In the genomic region with DNA sequence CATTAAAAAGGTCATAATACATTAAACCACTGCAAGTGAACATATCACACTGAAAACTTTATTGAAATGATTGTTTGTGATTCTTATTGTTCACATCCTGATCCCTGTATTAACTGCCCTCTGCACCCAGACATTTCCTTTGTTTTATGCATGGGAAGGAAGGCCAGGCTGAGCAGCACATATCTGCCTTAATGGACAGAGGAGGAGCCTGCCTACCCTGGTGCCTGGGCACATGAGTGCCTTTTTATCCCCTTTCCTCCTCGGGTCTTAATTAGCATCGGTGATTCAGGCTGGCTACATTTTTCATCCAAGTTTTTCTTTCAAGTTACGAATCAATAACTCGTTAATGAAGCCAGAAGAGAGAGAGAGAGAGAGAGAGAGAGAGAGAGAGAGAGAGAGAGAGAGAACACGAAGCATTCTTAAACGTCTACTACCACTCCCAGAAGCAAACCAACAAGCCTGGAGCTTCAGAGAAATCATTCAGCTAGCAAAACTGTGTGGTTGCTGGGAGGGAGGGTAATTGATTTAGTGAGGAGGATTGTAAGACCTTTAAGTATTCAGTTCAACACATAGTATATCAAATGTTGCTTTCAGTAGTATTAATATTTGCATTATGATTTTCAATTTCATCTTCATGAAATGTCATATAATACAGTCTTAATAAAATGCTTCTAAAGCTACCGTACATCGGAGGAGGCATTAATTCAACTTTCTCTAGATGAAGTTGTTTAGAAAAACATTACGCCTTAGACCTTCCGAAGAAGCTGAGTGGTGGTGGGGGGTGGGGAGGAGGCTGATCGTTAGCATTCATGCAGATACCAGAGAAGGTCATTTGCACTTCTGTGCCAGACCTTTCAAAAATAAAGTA, we compare ENCODE assay signal across 7 mouse cellular contexts.
DNase-seq lines count a peak whose midpoint lies in the region; ATAC-seq and TF ChIP-seq lines count a peak whose summit lies in the region.

No protein-coding gene starts in this region.

- TF ChIP-seq CTCF in kidney, postnatal 0 days (IDR thresholded peaks at IDR 0.05; ENCODE audit: low read depth), result no peak
- TF ChIP-seq CTCF in olfactory bulb, adult 2 months (IDR thresholded peaks at IDR 0.05; ENCODE audit: insufficient read depth, low read depth, low read length), result no peak

- no peaks in the 10 kb centered on the region for H3K9me3 ChIP-seq in kidney, postnatal 0 days (replicated peaks; ENCODE audit: low read length)
- no peaks in the 10 kb centered on the region for H3K9me3 ChIP-seq in forebrain, embryonic 10.5 days
- H3K9me3 ChIP-seq in hindbrain, embryonic 13.5 days, result no peaks in the 10 kb centered on the region

- H3K36me3 ChIP-seq in kidney, postnatal 0 days (ENCODE audit: insufficient read depth, low read length), result no peaks in the 10 kb centered on the region
- H3K36me3 ChIP-seq in forebrain, embryonic 10.5 days (replicated peaks), result no peaks in the 10 kb centered on the region
- no peaks in the 10 kb centered on the region for H3K36me3 ChIP-seq in hindbrain, embryonic 13.5 days

- H3K27me3 ChIP-seq in kidney, postnatal 0 days (ENCODE audit: insufficient read depth, low read length), result no peaks in the 10 kb centered on the region
- no peaks in the 10 kb centered on the region for H3K27me3 ChIP-seq in forebrain, embryonic 10.5 days (ENCODE audit: poor library complexity, severe bottlenecking)
- no peaks in the 10 kb centered on the region for H3K27me3 ChIP-seq in hindbrain, embryonic 13.5 days

- H3K9ac ChIP-seq in kidney, postnatal 0 days (ENCODE audit: low read depth, low read length), result no peak overlapping the region
- H3K9ac ChIP-seq in hindbrain, embryonic 13.5 days, result no peak overlapping the region

- no peak overlapping the region for H3K4me3 ChIP-seq in kidney, postnatal 0 days (replicated peaks; ENCODE audit: low read depth, low read length)
- H3K4me3 ChIP-seq in forebrain, embryonic 10.5 days, result no peak overlapping the region
- no peak overlapping the region for H3K4me3 ChIP-seq in hindbrain, embryonic 13.5 days
- H3K4me3 ChIP-seq in olfactory bulb, adult 2 months (ENCODE audit: insufficient read depth, low read depth, low read length), result peak overlapping the region; percentile 27; the same call in 1 of the 2 replicates

- no peak overlapping the region for H3K27ac ChIP-seq in kidney, postnatal 0 days
- 0 out of 2 replicates have a peak overlapping the region, but pooled peaks have one; percentile 15 for H3K27ac ChIP-seq in forebrain, embryonic 10.5 days
- 0 out of 2 replicates have a peak overlapping the region, but pooled peaks have one; percentile 1 for H3K27ac ChIP-seq in hindbrain, embryonic 13.5 days
- H3K27ac ChIP-seq in olfactory bulb, adult 2 months (ENCODE audit: insufficient read depth, low read depth, low read length), result peak overlapping the region; percentile 21; the same call in 1 of the 2 replicates

- no peak for TF ChIP-seq POLR2A in olfactory bulb, adult 2 months (IDR thresholded peaks at IDR 0.05; ENCODE audit: insufficient read depth, low read depth, low read length)

- H3K4me2 ChIP-seq in kidney, postnatal 0 days (ENCODE audit: low read length), result peak overlapping the region; percentile 37; the same call in 1 of the 2 replicates
- H3K4me2 ChIP-seq in hindbrain, embryonic 13.5 days, result peak overlapping the region; percentile 37

- DNase-seq in kidney, postnatal 0 days (ENCODE audit: low spot score), result no peak
- DNase-seq in kidney, postnatal 14 days, result no peak
- no peak for DNase-seq in forebrain, embryonic 10.5 days (ENCODE audit: extremely low spot score, low spot score)
- no peak for DNase-seq in frontal cortex, adult 2 months (ENCODE audit: extremely low spot score in 1 of 2, low spot score in 1 of 2)
- no peak for DNase-seq in gastrocnemius, postnatal 10 days

- H3K4me1 ChIP-seq in kidney, postnatal 0 days (replicated peaks; ENCODE audit: insufficient read depth, low read length), result no peaks in the 10 kb centered on the region
- H3K4me1 ChIP-seq in forebrain, embryonic 10.5 days, result peaks cover 17% of the 10 kb centered on the region
- peaks cover 7% of the 10 kb centered on the region for H3K4me1 ChIP-seq in hindbrain, embryonic 13.5 days (replicated peaks)
- H3K4me1 ChIP-seq in olfactory bulb, adult 2 months (ENCODE audit: control insufficient read depth, insufficient read depth, low read length), result no peaks in the 10 kb centered on the region

- 39% methylated on average over 11 of the region's 11 CpGs for WGBS in kidney, postnatal 0 days
- WGBS in forebrain, embryonic 10.5 days, result 43% methylated on average over 11 of the region's 11 CpGs
- 35% methylated on average over 11 of the region's 11 CpGs for WGBS in hindbrain, embryonic 13.5 days
- 15% methylated on average over 11 of the region's 11 CpGs for WGBS in olfactory bulb, adult 2 months

- no peak for ATAC-seq in kidney, postnatal 0 days (replicated peaks; ENCODE audit: low FRiP score, low read depth)
- ATAC-seq in hindbrain, embryonic 13.5 days (ENCODE audit: low FRiP score), result peak; percentile 64
